Mouse (Mus musculus) midbrain, embryonic 14.5 days (tissue): ENCODE measurements at regions not wholly inside any gene's neighbourhood (a gene's known extent, or its start where the extent isn't known, plus 50 kb on each side); places are given as distances from the start of the nearest gene placed in this dataset.
A peak's percentile ranks its signal among the peaks of the same experiment; 100 is the strongest.

ENCODE experiments used
- ATAC-seq: fragments of 200-750 bp; cut with Nextera tagmentation; 2 replicates; pipeline ENCODE4 v1.8.0; 2017; ENCODE audit warnings: moderate number of reproducible peaks, moderate library complexity; ENCODE audit not compliant: low FRiP score, low TSS enrichment
- DNase-seq: peaks from one replicate; pipeline ENCODE4 v3.0.0-alpha.2; 2015
- H3K27ac ChIP-seq: fragments of 300-500 bp; sonication (generic); replicated peaks from 2 replicates; pipeline ENCODE4 v1.5.1; 2014; ENCODE audit warnings: mild to moderate bottlenecking, low read depth, low read length, moderate library complexity
- H3K27me3 ChIP-seq: fragments of 300-500 bp; sonication (generic); 2 replicates; pipeline ENCODE4 v1.6.1; 2014; ENCODE audit warnings: low read length, control low read depth, mixed read lengths; ENCODE audit not compliant: control insufficient read depth, insufficient read depth
- H3K36me3 ChIP-seq: fragments of 300-500 bp; sonication (generic); 2 replicates; pipeline ENCODE4 v1.6.1; 2014; ENCODE audit warnings: low read length, control low read depth; ENCODE audit not compliant: control insufficient read depth, insufficient read depth
- H3K4me1 ChIP-seq: fragments of 300-500 bp; sonication (generic); 2 replicates; pipeline ENCODE4 v1.6.1; 2014; ENCODE audit warnings: mild to moderate bottlenecking, antibody characterized with exemption, low read length, control low read depth; ENCODE audit not compliant: control insufficient read depth, insufficient read depth
- H3K4me2 ChIP-seq: fragments of 300-500 bp; sonication (generic); 2 replicates; pipeline ENCODE4 v1.6.1; 2014; ENCODE audit warnings: mild to moderate bottlenecking, low read length, moderate library complexity
- H3K4me3 ChIP-seq: fragments of 300-500 bp; sonication (generic); replicated peaks from 2 replicates; pipeline ENCODE4 v1.5.1; 2014; ENCODE audit warnings: low read depth, low read length
- H3K9ac ChIP-seq: fragments of 300-500 bp; sonication (generic); replicated peaks from 2 replicates; pipeline ENCODE4 v1.6.1; 2014; ENCODE audit warnings: mild to moderate bottlenecking, low read length, moderate library complexity
- H3K9me3 ChIP-seq: fragments of 300-500 bp; sonication (generic); 2 replicates; pipeline ENCODE4 v1.6.1; 2016; ENCODE audit warnings: low read length, control low read depth, mixed read lengths; ENCODE audit not compliant: control insufficient read depth
- WGBS: fragments of 180-500 bp; shearing (Covaris S2); extraction: QIAGEN DNeasy Blood & Tissue Kit; methylation state at CpG from one replicate; pipeline ENCODE4 v1.1.7; 2014; 5-methylcytosine and 5-hydroxymethylcytosine counted together

DNA sequence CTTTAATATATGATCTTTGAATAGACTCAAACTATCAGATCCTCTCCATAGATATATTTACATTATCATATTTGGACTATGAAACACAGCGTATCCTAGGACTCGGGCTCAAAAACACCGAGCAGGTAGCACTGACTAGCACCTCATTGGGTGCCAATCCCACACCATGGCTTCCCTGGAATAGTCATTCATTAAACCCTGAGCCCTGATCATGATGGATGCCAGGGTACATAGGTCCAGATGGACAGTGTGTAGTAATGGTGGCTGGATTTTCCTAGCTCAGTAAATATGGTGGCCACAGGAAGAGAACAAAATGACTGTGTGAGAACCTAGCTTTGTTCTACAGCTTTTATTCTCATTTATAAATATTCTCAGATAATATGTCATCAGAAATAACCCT lies 390.1 kb upstream of the Nr2f2 start:
- 96% methylated on average over 3 of the region's 3 CpGs for WGBS
- ATAC-seq: no peak

DNA sequence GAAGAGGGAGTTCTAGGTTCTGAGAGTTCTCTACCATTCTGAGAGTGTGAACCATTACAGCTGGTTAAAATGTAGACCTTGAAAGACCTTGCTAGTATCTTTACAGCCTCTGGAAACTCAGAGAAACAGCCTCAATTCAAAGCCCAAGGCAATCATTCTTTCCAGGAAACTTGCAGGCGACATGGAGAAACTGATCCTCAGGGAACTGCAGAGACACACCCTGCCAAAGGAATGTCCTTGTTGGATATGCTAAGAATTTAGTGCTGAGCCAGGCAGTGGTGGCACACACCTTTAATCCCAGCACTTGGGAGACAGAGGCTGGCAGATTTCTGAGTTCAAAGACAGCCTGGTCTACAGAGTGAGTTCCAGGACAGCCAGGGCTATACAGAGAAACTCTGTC lies 388.3 kb upstream of the Nr2f2 start:
- DNase-seq (no peak), ATAC-seq (no peak)
- 93% methylated on average over 1 of the region's 1 CpGs for WGBS
- Histone ChIP-seq H3K4me3 (no peak overlapping the region), H3K27ac (no peak overlapping the region), H3K27me3 (peaks cover 14% of the 10 kb centered on the region; the same call in 1 of the 2 replicates), H3K9me3 (no peaks in the 10 kb centered on the region), H3K4me1 (no peaks in the 10 kb centered on the region), H3K36me3 (no peaks in the 10 kb centered on the region), H3K9ac (no peak overlapping the region), H3K4me2 (no peak overlapping the region)

More for the DNA sequence above, 390.1 kb upstream of the Nr2f2 start:
- Histone ChIP-seq H3K27me3 (peaks cover 8% of the 10 kb centered on the region; the same call in 1 of the 2 replicates), H3K4me1 (no peaks in the 10 kb centered on the region), H3K4me2 (no peak overlapping the region), H3K36me3 (no peaks in the 10 kb centered on the region), H3K9ac (no peak overlapping the region), H3K27ac (no peak overlapping the region), H3K4me3 (no peak overlapping the region), H3K9me3 (no peaks in the 10 kb centered on the region)
- no peak for DNase-seq

DNA sequence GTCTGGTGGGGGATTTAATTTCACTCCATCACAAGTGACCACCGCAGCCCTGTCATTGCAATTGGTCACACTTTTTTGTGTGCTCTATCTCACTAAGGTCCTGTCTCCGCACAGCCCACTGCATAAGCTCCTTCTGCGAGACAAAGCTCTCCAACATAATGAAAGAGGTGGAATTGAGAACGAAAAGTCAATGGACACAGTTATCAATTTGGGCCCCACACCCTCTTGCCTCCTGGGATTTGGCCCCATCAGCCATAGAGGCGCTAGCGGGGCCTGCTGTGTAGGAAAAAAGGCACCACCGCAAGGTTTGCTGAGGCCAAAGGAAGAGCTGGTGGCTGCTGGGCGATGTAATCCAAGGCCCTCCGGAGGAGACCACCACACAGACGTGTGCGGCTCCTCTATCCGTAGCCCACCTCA lies 386.3 kb upstream of the Nr2f2 start:
- Histone ChIP-seq H3K4me2 (no peak overlapping the region), H3K36me3 (no peaks in the 10 kb centered on the region), H3K27ac (no peak overlapping the region), H3K9ac (no peak overlapping the region), H3K4me3 (no peak overlapping the region), H3K4me1 (no peaks in the 10 kb centered on the region), H3K9me3 (no peaks in the 10 kb centered on the region), H3K27me3 (peaks cover 14% of the 10 kb centered on the region; the same call in 1 of the 2 replicates)
- ATAC-seq (peak; percentile 50; the same call in 1 of the 2 replicates), DNase-seq (peak; percentile 61)
- WGBS: 13% methylated on average over 12 of the region's 12 CpGs

DNA sequence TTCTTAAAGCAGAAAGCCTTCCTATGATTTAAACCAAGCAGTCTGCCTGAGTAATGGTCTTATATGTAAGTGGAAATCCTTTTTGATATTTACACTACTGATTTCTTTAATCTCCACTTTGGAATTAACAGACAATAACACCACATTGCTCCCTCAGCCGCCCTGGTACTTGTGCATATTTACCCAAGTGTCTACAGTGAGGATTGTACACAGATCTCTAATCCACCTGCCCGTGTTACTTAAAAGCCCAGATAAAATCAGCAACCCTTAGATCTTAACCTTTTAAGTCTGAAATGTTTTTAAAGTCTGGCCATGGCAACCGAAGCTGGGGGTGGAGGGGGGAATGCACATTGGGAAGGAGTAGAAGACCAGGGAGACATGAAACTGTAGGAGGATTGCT lies 382.3 kb upstream of the Nr2f2 start:
- Histone ChIP-seq H3K27me3 (peaks cover 16% of the 10 kb centered on the region), H3K4me2 (no peak overlapping the region), H3K9me3 (no peaks in the 10 kb centered on the region), H3K36me3 (no peaks in the 10 kb centered on the region), H3K4me3 (no peak overlapping the region), H3K4me1 (no peaks in the 10 kb centered on the region), H3K27ac (no peak overlapping the region), H3K9ac (no peak overlapping the region)
- ATAC-seq (no peak), DNase-seq (peak; percentile 2)
- 53% methylated on average over 3 of the region's 3 CpGs for WGBS

DNA sequence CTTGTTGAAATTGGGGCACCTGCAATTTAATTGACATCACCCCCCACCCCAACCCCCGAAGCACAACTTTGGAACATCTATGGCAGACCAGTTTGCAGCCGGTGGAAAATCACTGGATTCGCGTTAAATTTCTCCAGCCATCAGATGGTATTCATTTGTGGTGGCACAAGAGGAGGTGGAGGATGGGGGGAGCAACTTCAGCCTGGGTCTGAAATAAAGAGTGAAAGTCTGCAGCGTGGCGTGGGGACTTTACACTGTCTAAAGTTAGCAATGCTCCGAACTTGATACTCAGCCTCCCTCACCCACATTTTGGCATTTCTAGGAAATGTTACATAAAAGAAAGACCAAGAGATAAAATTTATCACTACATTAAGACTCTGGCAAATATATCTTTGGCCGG lies 381.8 kb upstream of the Nr2f2 start:
- Histone ChIP-seq H3K27ac (no peak overlapping the region), H3K4me3 (no peak overlapping the region), H3K9me3 (no peaks in the 10 kb centered on the region), H3K36me3 (no peaks in the 10 kb centered on the region), H3K4me2 (no peak overlapping the region), H3K9ac (no peak overlapping the region), H3K27me3 (peaks cover 16% of the 10 kb centered on the region), H3K4me1 (no peaks in the 10 kb centered on the region)
- ATAC-seq: no peak
- no peak for DNase-seq
- WGBS: 85% methylated on average over 8 of the region's 8 CpGs

DNA sequence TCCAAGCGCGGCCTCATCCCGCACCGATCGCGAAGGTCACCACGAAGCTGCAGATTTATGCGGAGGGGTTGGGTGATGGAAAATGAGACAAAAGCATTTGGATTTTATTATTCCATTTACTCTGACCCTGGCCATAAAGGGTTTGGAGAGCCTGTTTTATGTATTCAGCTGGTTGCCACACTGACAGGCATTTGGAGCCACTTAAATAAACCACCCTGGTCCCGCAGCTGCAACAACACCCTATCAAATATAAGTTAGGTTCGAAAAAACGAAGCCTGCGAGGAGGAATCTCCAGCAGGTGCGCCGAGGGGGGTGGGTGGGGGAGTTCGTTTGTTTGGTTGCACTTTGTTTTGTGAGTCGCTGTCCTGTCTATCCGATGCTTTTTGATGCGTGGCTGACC lies 377.8 kb upstream of the Nr2f2 start:
- H3K4me2 ChIP-seq: no peak overlapping the region
- no peaks in the 10 kb centered on the region for H3K9me3 ChIP-seq
- ATAC-seq (no peak), DNase-seq (no peak)
- no peak overlapping the region for H3K27ac ChIP-seq
- H3K36me3 ChIP-seq: no peaks in the 10 kb centered on the region
- H3K9ac ChIP-seq: no peak overlapping the region
- no peaks in the 10 kb centered on the region for H3K4me1 ChIP-seq
- peaks cover 10% of the 10 kb centered on the region for H3K27me3 ChIP-seq
- 72% methylated on average over 18 of the region's 18 CpGs for WGBS
- no peak overlapping the region for H3K4me3 ChIP-seq

DNA sequence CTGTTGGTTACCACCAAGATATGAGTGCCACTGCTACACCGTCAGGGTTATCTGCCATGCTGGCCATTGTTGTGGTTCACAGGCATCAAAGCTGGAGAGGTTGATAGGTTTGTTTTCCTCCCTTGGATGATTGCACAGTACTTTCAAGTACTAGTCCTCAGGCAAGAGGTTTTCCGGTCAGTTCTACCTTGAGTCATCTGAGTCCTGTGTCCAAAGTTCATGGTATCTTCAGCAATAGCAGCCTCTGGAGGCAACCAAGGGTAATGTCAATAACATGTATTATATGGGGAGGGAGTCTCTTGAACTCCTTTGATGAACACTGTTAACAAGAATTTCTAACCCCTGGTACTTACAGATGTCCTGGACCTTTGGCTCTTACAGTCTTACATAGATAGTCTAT lies 369.1 kb upstream of the Nr2f2 start:
- 94% methylated on average over 2 of the region's 2 CpGs for WGBS
- Histone ChIP-seq H3K36me3 (no peaks in the 10 kb centered on the region), H3K4me2 (no peak overlapping the region), H3K9ac (no peak overlapping the region), H3K27ac (no peak overlapping the region), H3K27me3 (no peaks in the 10 kb centered on the region), H3K4me3 (no peak overlapping the region), H3K9me3 (no peaks in the 10 kb centered on the region), H3K4me1 (no peaks in the 10 kb centered on the region)
- ATAC-seq (no peak), DNase-seq (no peak)

DNA sequence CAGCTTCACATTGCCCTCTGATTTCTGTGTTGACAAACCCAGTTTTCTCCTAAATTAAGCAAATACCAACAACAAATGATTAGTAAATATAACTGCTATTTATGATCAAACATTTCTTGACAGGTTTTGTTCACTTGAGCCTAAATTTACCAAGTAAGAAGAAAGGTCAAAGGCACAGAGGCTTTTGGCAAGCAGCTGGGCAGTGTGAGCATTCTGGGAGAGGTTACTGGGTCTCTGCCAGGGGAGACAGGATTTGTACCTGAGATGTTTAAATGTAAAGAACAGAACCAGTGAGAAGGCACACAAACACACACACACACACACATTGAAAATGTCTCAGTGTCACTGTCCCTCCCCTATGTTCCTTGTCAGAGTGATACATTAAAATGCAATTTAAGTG lies 367.0 kb upstream of the Nr2f2 start:
- Histone ChIP-seq H3K36me3 (no peaks in the 10 kb centered on the region), H3K27ac (no peak overlapping the region), H3K9ac (no peak overlapping the region), H3K4me3 (no peak overlapping the region), H3K4me2 (no peak overlapping the region), H3K4me1 (no peaks in the 10 kb centered on the region), H3K27me3 (no peaks in the 10 kb centered on the region), H3K9me3 (no peaks in the 10 kb centered on the region)
- ATAC-seq (no peak), DNase-seq (no peak)

DNA sequence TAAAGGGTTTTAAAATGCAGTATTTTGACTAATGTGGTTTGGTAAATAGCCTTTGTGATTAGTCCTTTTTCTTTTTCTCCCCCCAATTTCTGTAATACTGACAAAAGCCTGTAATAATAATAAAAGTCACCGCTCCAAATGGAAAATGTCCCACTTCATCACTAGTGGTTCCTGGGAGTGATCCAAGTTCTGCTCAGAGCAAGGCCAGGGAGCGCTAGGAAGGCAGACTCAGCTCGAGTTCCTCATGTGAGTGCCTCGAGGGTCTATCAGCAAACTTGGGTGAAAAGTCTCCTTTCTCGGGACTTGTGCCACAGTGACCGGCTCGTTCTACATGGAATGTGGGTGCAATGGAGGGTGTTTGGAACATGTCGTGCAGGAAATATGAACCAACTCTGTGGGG lies 363.4 kb upstream of the Nr2f2 start:
- no peaks in the 10 kb centered on the region for H3K4me1 ChIP-seq
- ATAC-seq (no peak), DNase-seq (no peak)
- no peak overlapping the region for H3K4me3 ChIP-seq
- 94% methylated on average over 8 of the region's 8 CpGs for WGBS
- no peak overlapping the region for H3K27ac ChIP-seq
- H3K4me2 ChIP-seq: no peak overlapping the region
- no peak overlapping the region for H3K9ac ChIP-seq
- no peaks in the 10 kb centered on the region for H3K36me3 ChIP-seq
- H3K27me3 ChIP-seq: no peaks in the 10 kb centered on the region
- H3K9me3 ChIP-seq: no peaks in the 10 kb centered on the region
